Mouse (Mus musculus): ENCODE results near the gene Mtap. TPM values are rescaled to one million over a fixed set of nuclear protein-coding genes. Genes with fewer than 3 reads are reported as not detected.

Gene Mtap
- polyA plus RNA-seq, 1 experiment from 2014 or later: 110 TPM

GRCm38 (mm10) chr4:89170931-89171330 is 34.0 kb downstream of the Mtap start:
- Histone ChIP-seq H3K9me3 (ENCODE audit: control insufficient read depth, low read length) (no peaks in the 10 kb centered on the region), H3K27ac (ENCODE audit: low read depth, low read length) (no peak overlapping the region), H3K27me3 (ENCODE audit: control insufficient read depth, insufficient read depth, low read length) (no peaks in the 10 kb centered on the region), H3K36me3 (ENCODE audit: control insufficient read depth, insufficient read depth, low read length) (peaks cover 31% of the 10 kb centered on the region), H3K4me1 (replicated peaks; ENCODE audit: control insufficient read depth, insufficient read depth, low read length) (no peaks in the 10 kb centered on the region), H3K9ac (ENCODE audit: low read length) (no peak overlapping the region), H3K4me2 (ENCODE audit: low read depth, low read length, severe bottlenecking) (no peak overlapping the region), H3K4me3 (ENCODE audit: low read depth, low read length) (no peak overlapping the region)
- DNase-seq (ENCODE audit: low spot score) (no peak), ATAC-seq (replicated peaks; ENCODE audit: low FRiP score) (no peak)
- 94% methylated on average over 6 of the region's 6 CpGs for WGBS

- H3K4me2 ChIP-seq (ENCODE audit: low read depth, low read length, severe bottlenecking): no peak overlapping the region
- no peak for DNase-seq (ENCODE audit: low spot score)
- H3K4me3 ChIP-seq (ENCODE audit: low read depth, low read length): no peak overlapping the region
- 96% methylated on average over 14 of the region's 14 CpGs for WGBS
- no peak overlapping the region for H3K27ac ChIP-seq (ENCODE audit: low read depth, low read length)
- peaks cover 29% of the 10 kb centered on the region for H3K36me3 ChIP-seq (ENCODE audit: control insufficient read depth, insufficient read depth, low read length)
- no peak overlapping the region for H3K9ac ChIP-seq (ENCODE audit: low read length)
- H3K9me3 ChIP-seq (ENCODE audit: control insufficient read depth, low read length): no peaks in the 10 kb centered on the region
- no peaks in the 10 kb centered on the region for H3K27me3 ChIP-seq (ENCODE audit: control insufficient read depth, insufficient read depth, low read length)
- ATAC-seq (replicated peaks; ENCODE audit: low FRiP score): no peak
- H3K4me1 ChIP-seq (replicated peaks; ENCODE audit: control insufficient read depth, insufficient read depth, low read length): no peaks in the 10 kb centered on the region
Observed at GRCm38 (mm10) chr4:89172873-89173605, 36.1 kb downstream of the Mtap start.

GRCm38 (mm10) chr4:89177514-89178307 is 40.8 kb downstream of the Mtap start:
- Histone ChIP-seq H3K36me3 (ENCODE audit: control insufficient read depth, insufficient read depth, low read length) (peaks cover 37% of the 10 kb centered on the region), H3K4me1 (replicated peaks; ENCODE audit: control insufficient read depth, insufficient read depth, low read length) (no peaks in the 10 kb centered on the region), H3K4me2 (ENCODE audit: low read depth, low read length, severe bottlenecking) (no peak overlapping the region), H3K9ac (ENCODE audit: low read length) (no peak overlapping the region), H3K9me3 (ENCODE audit: control insufficient read depth, low read length) (no peaks in the 10 kb centered on the region), H3K27ac (ENCODE audit: low read depth, low read length) (no peak overlapping the region), H3K4me3 (ENCODE audit: low read depth, low read length) (no peak overlapping the region), H3K27me3 (ENCODE audit: control insufficient read depth, insufficient read depth, low read length) (no peaks in the 10 kb centered on the region)
- no peak for DNase-seq (ENCODE audit: low spot score)
- 85% methylated on average over 6 of the region's 6 CpGs for WGBS
- ATAC-seq (replicated peaks; ENCODE audit: low FRiP score): no peak

- no peak overlapping the region for H3K27ac ChIP-seq (ENCODE audit: low read depth, low read length)
- no peak for ATAC-seq (replicated peaks; ENCODE audit: low FRiP score)
- H3K4me3 ChIP-seq (ENCODE audit: low read depth, low read length): no peak overlapping the region
- H3K4me2 ChIP-seq (ENCODE audit: low read depth, low read length, severe bottlenecking): no peak overlapping the region
- H3K27me3 ChIP-seq (ENCODE audit: control insufficient read depth, insufficient read depth, low read length): no peaks in the 10 kb centered on the region
- no peak overlapping the region for H3K9ac ChIP-seq (ENCODE audit: low read length)
- H3K9me3 ChIP-seq (ENCODE audit: control insufficient read depth, low read length): no peaks in the 10 kb centered on the region
- H3K36me3 ChIP-seq (ENCODE audit: control insufficient read depth, insufficient read depth, low read length): peaks cover 19% of the 10 kb centered on the region
- WGBS: 96% methylated on average over 5 of the region's 5 CpGs
- DNase-seq (ENCODE audit: low spot score): no peak
- no peaks in the 10 kb centered on the region for H3K4me1 ChIP-seq (replicated peaks; ENCODE audit: control insufficient read depth, insufficient read depth, low read length)
Observed at GRCm38 (mm10) chr4:89180121-89180520, 43.2 kb downstream of the Mtap start.

- no peak overlapping the region for H3K9ac ChIP-seq (ENCODE audit: low read length)
- H3K4me3 ChIP-seq (ENCODE audit: low read depth, low read length): no peak overlapping the region
- H3K4me2 ChIP-seq (ENCODE audit: low read depth, low read length, severe bottlenecking): no peak overlapping the region
- H3K9me3 ChIP-seq (ENCODE audit: control insufficient read depth, low read length): no peaks in the 10 kb centered on the region
- no peak overlapping the region for H3K27ac ChIP-seq (ENCODE audit: low read depth, low read length)
- DNase-seq (ENCODE audit: low spot score): no peak
- H3K27me3 ChIP-seq (ENCODE audit: control insufficient read depth, insufficient read depth, low read length): no peaks in the 10 kb centered on the region
- peaks cover 16% of the 10 kb centered on the region for H3K36me3 ChIP-seq (ENCODE audit: control insufficient read depth, insufficient read depth, low read length)
- WGBS: 93% methylated on average over 2 of the region's 2 CpGs
- no peak for ATAC-seq (replicated peaks; ENCODE audit: low FRiP score)
- no peaks in the 10 kb centered on the region for H3K4me1 ChIP-seq (replicated peaks; ENCODE audit: control insufficient read depth, insufficient read depth, low read length)
Observed at GRCm38 (mm10) chr4:89181656-89182055, 44.7 kb downstream of the Mtap start.

GRCm38 (mm10) chr4:89182486-89182885 is 45.6 kb downstream of the Mtap start:
- no peak overlapping the region for H3K9ac ChIP-seq (ENCODE audit: low read length)
- no peak overlapping the region for H3K4me3 ChIP-seq (ENCODE audit: low read depth, low read length)
- DNase-seq (ENCODE audit: low spot score) (no peak), ATAC-seq (replicated peaks; ENCODE audit: low FRiP score) (no peak)
- peaks cover 16% of the 10 kb centered on the region for H3K36me3 ChIP-seq (ENCODE audit: control insufficient read depth, insufficient read depth, low read length)
- H3K4me1 ChIP-seq (replicated peaks; ENCODE audit: control insufficient read depth, insufficient read depth, low read length): no peaks in the 10 kb centered on the region
- H3K27me3 ChIP-seq (ENCODE audit: control insufficient read depth, insufficient read depth, low read length): no peaks in the 10 kb centered on the region
- WGBS: 95% methylated on average over 3 of the region's 3 CpGs
- no peak overlapping the region for H3K4me2 ChIP-seq (ENCODE audit: low read depth, low read length, severe bottlenecking)
- H3K9me3 ChIP-seq (ENCODE audit: control insufficient read depth, low read length): no peaks in the 10 kb centered on the region
- no peak overlapping the region for H3K27ac ChIP-seq (ENCODE audit: low read depth, low read length)

- Histone ChIP-seq H3K9ac (ENCODE audit: low read length) (no peak overlapping the region), H3K27ac (ENCODE audit: low read depth, low read length) (no peak overlapping the region), H3K27me3 (ENCODE audit: control insufficient read depth, insufficient read depth, low read length) (no peaks in the 10 kb centered on the region), H3K4me2 (ENCODE audit: low read depth, low read length, severe bottlenecking) (no peak overlapping the region), H3K9me3 (ENCODE audit: control insufficient read depth, low read length) (no peaks in the 10 kb centered on the region), H3K4me1 (replicated peaks; ENCODE audit: control insufficient read depth, insufficient read depth, low read length) (no peaks in the 10 kb centered on the region), H3K4me3 (ENCODE audit: low read depth, low read length) (no peak overlapping the region), H3K36me3 (ENCODE audit: control insufficient read depth, insufficient read depth, low read length) (no peaks in the 10 kb centered on the region)
- DNase-seq (ENCODE audit: low spot score): no peak
- WGBS: 91% methylated on average over 4 of the region's 4 CpGs
- ATAC-seq (replicated peaks; ENCODE audit: low FRiP score): no peak
Observed at GRCm38 (mm10) chr4:89195481-89195880, 58.6 kb downstream of the Mtap start.

- Histone ChIP-seq H3K27me3 (ENCODE audit: control insufficient read depth, insufficient read depth, low read length) (no peaks in the 10 kb centered on the region), H3K27ac (ENCODE audit: low read depth, low read length) (no peak overlapping the region), H3K4me2 (ENCODE audit: low read depth, low read length, severe bottlenecking) (no peak overlapping the region), H3K9ac (ENCODE audit: low read length) (no peak overlapping the region), H3K4me1 (replicated peaks; ENCODE audit: control insufficient read depth, insufficient read depth, low read length) (no peaks in the 10 kb centered on the region), H3K4me3 (ENCODE audit: low read depth, low read length) (no peak overlapping the region), H3K36me3 (ENCODE audit: control insufficient read depth, insufficient read depth, low read length) (no peaks in the 10 kb centered on the region), H3K9me3 (ENCODE audit: control insufficient read depth, low read length) (no peaks in the 10 kb centered on the region)
- ATAC-seq (replicated peaks; ENCODE audit: low FRiP score): no peak
- no peak for DNase-seq (ENCODE audit: low spot score)
Observed at GRCm38 (mm10) chr4:89197128-89197527, 60.2 kb downstream of the Mtap start.

Measured in forebrain, embryonic 11.5 days (tissue).